Mouse (Mus musculus): ENCODE measurements around the gene Vmn1r53. TPM values are rescaled to one million over a fixed set of nuclear protein-coding genes. Genes with fewer than 3 reads are reported as not detected.

Vmn1r53 gene
- not detected for total RNA-seq (2023)

DNA sequence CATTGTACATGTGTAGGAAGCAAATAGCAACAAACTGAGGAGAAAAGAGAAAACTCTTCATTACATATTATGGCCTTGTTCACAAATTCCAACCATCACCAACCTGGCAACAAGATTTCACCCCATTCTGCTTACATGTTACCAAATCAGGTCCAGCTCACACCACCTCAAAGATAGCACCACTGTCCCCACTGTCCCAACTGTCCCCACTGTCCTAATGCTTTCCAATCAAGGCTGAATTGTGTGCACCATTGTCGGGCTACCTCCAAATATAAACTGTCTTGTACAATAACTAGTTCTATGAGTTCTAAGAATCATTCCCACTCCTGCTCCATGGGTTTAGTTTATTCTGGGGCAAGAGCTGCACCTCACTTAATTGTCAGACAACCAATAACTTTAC is at the start of gene Vmn1r53:
Vmn1r53 (minus strand) TSS at position 101 of the 400 bp plus-strand sequence.

DNA sequence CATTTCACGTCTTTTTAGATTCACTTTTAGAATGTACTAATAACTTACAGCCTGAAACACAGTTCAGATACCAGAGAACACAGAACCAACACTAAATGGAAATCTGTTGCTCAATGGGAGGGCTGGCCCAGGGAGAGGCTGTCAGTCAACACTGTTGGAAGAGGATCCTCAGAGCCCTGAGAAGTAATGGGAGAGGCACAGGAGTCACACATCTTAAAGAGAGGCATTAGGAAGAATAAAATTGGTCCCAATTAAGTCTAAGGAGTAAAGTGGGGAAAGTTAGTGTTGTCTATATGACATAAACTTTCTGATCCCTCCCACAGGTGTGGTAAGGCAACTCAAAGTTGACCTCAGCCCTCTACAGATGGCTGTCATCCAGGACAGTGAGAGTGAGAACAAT is 21.8 kb upstream of the Vmn1r53 start, which contains the start of gene Vmn1r54:
Vmn1r54 (plus strand) TSS at position 301 of the 400 bp plus-strand sequence.

DNA sequence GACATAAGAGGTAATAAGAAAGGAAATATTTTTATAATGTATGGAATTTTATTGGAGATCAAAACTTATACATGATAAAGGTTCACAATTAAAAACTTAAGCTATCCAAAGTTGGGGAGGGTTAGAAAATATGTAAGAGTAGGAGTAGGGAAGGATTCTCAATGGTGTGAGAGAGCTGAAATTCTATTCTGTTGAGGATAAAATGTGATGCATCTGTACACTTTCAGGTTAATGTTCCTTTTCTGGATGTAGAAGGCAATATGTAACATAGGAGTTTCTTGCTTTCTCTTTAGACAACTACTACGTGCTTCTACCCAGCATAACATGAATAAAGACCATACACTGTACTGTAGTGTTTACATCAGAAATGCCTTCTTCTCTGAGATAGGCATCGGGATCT is 21.7 kb downstream of the Vmn1r53 start, which contains the start of gene V1ra8:
V1ra8 (plus strand) TSS at position 301 of the 400 bp plus-strand sequence.

DNA sequence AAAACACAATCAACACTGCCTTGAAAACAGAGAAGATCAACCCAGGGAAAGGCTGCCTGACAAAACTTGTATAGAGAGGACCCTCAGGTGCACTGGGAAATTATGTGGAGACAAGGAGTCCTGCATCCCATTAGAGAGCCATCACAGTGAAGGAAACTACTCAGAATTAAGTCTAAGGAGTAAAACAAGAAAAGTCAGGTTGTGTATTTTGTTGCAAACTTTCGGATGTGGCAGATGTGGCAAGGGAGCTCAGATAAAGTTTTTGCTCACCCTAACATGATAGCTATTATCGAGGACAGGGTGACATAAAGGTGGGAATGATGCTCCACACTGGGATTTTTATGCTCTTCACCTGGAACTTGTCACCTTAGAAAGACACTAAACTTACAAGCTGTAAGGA is 49.7 kb downstream of the Vmn1r53 start, which contains the start of gene Vmn1r52:
Vmn1r52 (plus strand) TSS at position 301 of the 400 bp plus-strand sequence.

Other genes with a start within 250 kb of the Vmn1r53 start
- gene Vmn1r47, start 208.3 kb downstream of the Vmn1r53 start, total RNA-seq (2023), result not detected
- not detected for gene Vmn1r48, start 187.6 kb downstream of the Vmn1r53 start, total RNA-seq (2023)
- gene Vmn1r49, start 145.9 kb downstream of the Vmn1r53 start, total RNA-seq (2023), result not detected
- not detected for gene Vmn1r50, start 123.0 kb downstream of the Vmn1r53 start, total RNA-seq (2023)
- not detected for gene Vmn1r51, start 101.8 kb downstream of the Vmn1r53 start, total RNA-seq (2023)
- gene Vmn1r52, start 49.6 kb downstream of the Vmn1r53 start, total RNA-seq (2023), result not detected
- not detected for gene V1ra8, start 21.6 kb downstream of the Vmn1r53 start, total RNA-seq (2023)
- gene Vmn1r54, start 21.9 kb upstream of the Vmn1r53 start, total RNA-seq (2023), result not detected
- gene BC048671, start 76.8 kb upstream of the Vmn1r53 start, total RNA-seq (2023), result not detected
- not detected for gene Chst13, start 100.7 kb upstream of the Vmn1r53 start, total RNA-seq (2023)
- not detected for gene Uroc1, start 108.8 kb upstream of the Vmn1r53 start, total RNA-seq (2023)
- gene Zxdc, start 145.1 kb upstream of the Vmn1r53 start, total RNA-seq (2023), result 33.9 TPM
- not detected for gene Cfap100, start 204.4 kb upstream of the Vmn1r53 start, total RNA-seq (2023)
- not detected for gene Klf15, start 238.1 kb upstream of the Vmn1r53 start, total RNA-seq (2023)